Mouse (Mus musculus): ENCODE data around the gene Ms4a7. TPM values are rescaled to one million over a fixed set of nuclear protein-coding genes. Genes with fewer than 3 reads are reported as not detected.

Ms4a7 gene
- total RNA-seq, 1 experiment, result 0.36 TPM

- 0 out of 4 replicates have a peak, but pooled peaks cover 0 to 3% of the 10 kb centered on the region in 2 experiments for H3K4me1 ChIP-seq (ENCODE audit: control insufficient read depth in 2 of 2, insufficient read depth in 2 of 2, low read length in 2 of 2, poor library complexity in 1 of 2)
- no peak for DNase-seq (ENCODE audit: low read depth, low spot score)
- no peak within 1 kb of the TSS for H3K27ac ChIP-seq (ENCODE audit: insufficient read depth, low read depth, low read length, poor library complexity, severe bottlenecking)
- TF ChIP-seq ZC3H11A (IDR thresholded peaks at IDR 0.05; ENCODE audit: borderline replicate concordance, low read depth, low read length) (no peak), CHD2 (IDR thresholded peaks at IDR 0.05; ENCODE audit: low read depth, low read length) (no peak), ZNF384 (IDR thresholded peaks at IDR 0.05; ENCODE audit: low read depth, low read length) (no peak), MAFK (IDR thresholded peaks at IDR 0.05; ENCODE audit: insufficient read depth, low read depth, low read length) (no peak), HCFC1 (IDR thresholded peaks at IDR 0.05; ENCODE audit: borderline replicate concordance, insufficient read depth, low read length) (no peak)
- no peak within 1 kb of the TSS for H3K4me3 ChIP-seq (ENCODE audit: insufficient read depth in 1 of 2, low read depth in 1 of 2, low read length in 2 of 2, poor library complexity in 1 of 2, severe bottlenecking in 1 of 2)
- H3K36me3 ChIP-seq (ENCODE audit: control insufficient read depth, insufficient read depth, low read length, poor library complexity, severe bottlenecking), result no peaks in the 10 kb centered on the region
- 0 out of 2 replicates have a peak, but pooled peaks cover 2% of the 10 kb centered on the region for H3K9me3 ChIP-seq (ENCODE audit: control insufficient read depth, insufficient read depth, low read depth, low read length)
- in situ Hi-C loops (cut with MboI; ENCODE audit: low sequenced_read_pairs in 2 of 2, unreplicated experiment in 2 of 2), result no loop called here
- H3K9ac ChIP-seq (ENCODE audit: insufficient read depth, low read depth, low read length, poor library complexity, severe bottlenecking), result no peak within 1 kb of the TSS
Observed at GRCm38 (mm10) chr19:11283773-11284172, 52.2 kb downstream of the Ms4a7 start, which contains the start of gene Ms4a5. Ms4a5 (minus strand) TSS chr19:11283873.

- Histone ChIP-seq H3K9ac (ENCODE audit: insufficient read depth, low read depth, low read length, poor library complexity, severe bottlenecking) (no peak overlapping the region), H3K36me3 (ENCODE audit: control insufficient read depth, insufficient read depth, low read length, poor library complexity, severe bottlenecking) (no peaks in the 10 kb centered on the region), H3K4me3 (ENCODE audit: insufficient read depth in 1 of 2, low read depth in 1 of 2, low read length in 2 of 2, poor library complexity in 1 of 2, severe bottlenecking in 1 of 2) (no peak overlapping the region), H3K27ac (ENCODE audit: insufficient read depth, low read depth, low read length, poor library complexity, severe bottlenecking) (no peak overlapping the region), H3K9me3 (ENCODE audit: control insufficient read depth, insufficient read depth, low read depth, low read length) (0 out of 2 replicates have a peak, but pooled peaks cover 2% of the 10 kb centered on the region), H3K4me1 (ENCODE audit: control insufficient read depth in 2 of 2, insufficient read depth in 2 of 2, low read length in 2 of 2, poor library complexity in 1 of 2) (0 out of 4 replicates have a peak, but pooled peaks cover 0 to 3% of the 10 kb centered on the region in 2 experiments)
- no peak for DNase-seq (ENCODE audit: low read depth, low spot score)
- no peak for TF ChIP-seq MAFK (IDR thresholded peaks at IDR 0.05; ENCODE audit: insufficient read depth, low read depth, low read length)
- no peak for TF ChIP-seq ZC3H11A (IDR thresholded peaks at IDR 0.05; ENCODE audit: borderline replicate concordance, low read depth, low read length)
- TF ChIP-seq CHD2 (IDR thresholded peaks at IDR 0.05; ENCODE audit: low read depth, low read length), result no peak
- TF ChIP-seq HCFC1 (IDR thresholded peaks at IDR 0.05; ENCODE audit: borderline replicate concordance, insufficient read depth, low read length), result no peak
- no peak for TF ChIP-seq ZNF384 (IDR thresholded peaks at IDR 0.05; ENCODE audit: low read depth, low read length)
- in situ Hi-C loops (cut with MboI; ENCODE audit: low sequenced_read_pairs in 2 of 2, unreplicated experiment in 2 of 2), result no loop called here
Observed at GRCm38 (mm10) chr19:11280223-11280622, 55.7 kb downstream of the Ms4a7 start.

GRCm38 (mm10) chr19:11276431-11276830 is 59.5 kb downstream of the Ms4a7 start:
- no peak overlapping the region for H3K4me3 ChIP-seq (ENCODE audit: insufficient read depth in 1 of 2, low read depth in 1 of 2, low read length in 2 of 2, poor library complexity in 1 of 2, severe bottlenecking in 1 of 2)
- DNase-seq (ENCODE audit: low read depth, low spot score), result no peak
- no peak for TF ChIP-seq ZNF384 (IDR thresholded peaks at IDR 0.05; ENCODE audit: low read depth, low read length)
- no peak for TF ChIP-seq CHD2 (IDR thresholded peaks at IDR 0.05; ENCODE audit: low read depth, low read length)
- no peak for TF ChIP-seq MAFK (IDR thresholded peaks at IDR 0.05; ENCODE audit: insufficient read depth, low read depth, low read length)
- TF ChIP-seq ZC3H11A (IDR thresholded peaks at IDR 0.05; ENCODE audit: borderline replicate concordance, low read depth, low read length), result no peak
- no peak for TF ChIP-seq HCFC1 (IDR thresholded peaks at IDR 0.05; ENCODE audit: borderline replicate concordance, insufficient read depth, low read length)
- H3K27ac ChIP-seq (ENCODE audit: insufficient read depth, low read depth, low read length, poor library complexity, severe bottlenecking), result no peak overlapping the region
- H3K9me3 ChIP-seq (ENCODE audit: control insufficient read depth, insufficient read depth, low read depth, low read length), result no peaks in the 10 kb centered on the region
- no peak overlapping the region for H3K9ac ChIP-seq (ENCODE audit: insufficient read depth, low read depth, low read length, poor library complexity, severe bottlenecking)
- in situ Hi-C loops (cut with MboI; ENCODE audit: low sequenced_read_pairs in 2 of 2, unreplicated experiment in 2 of 2), result no loop called here
- H3K4me1 ChIP-seq (ENCODE audit: control insufficient read depth in 2 of 2, insufficient read depth in 2 of 2, low read length in 2 of 2, poor library complexity in 1 of 2), result 0 out of 4 replicates have a peak, but pooled peaks cover 0 to 3% of the 10 kb centered on the region in 2 experiments
- no peaks in the 10 kb centered on the region for H3K36me3 ChIP-seq (ENCODE audit: control insufficient read depth, insufficient read depth, low read length, poor library complexity, severe bottlenecking)

Other genes starting within 250 kb of the Ms4a7 start
- not detected in 2 replicates for gene 1700017D01Rik, start 205.3 kb downstream of the Ms4a7 start, total RNA-seq (2012; rRNA removed)
- gene 1700025F22Rik, start 170.8 kb downstream of the Ms4a7 start, total RNA-seq (2012; rRNA removed), result not detected in 2 replicates
- not detected in 2 replicates for gene Ms4a13, start 139.4 kb downstream of the Ms4a7 start, total RNA-seq (2012; rRNA removed)
- gene Ms4a12, start 103.7 kb downstream of the Ms4a7 start, total RNA-seq (2012; rRNA removed), result not detected in 2 replicates
- gene Ms4a1, start 69.9 kb downstream of the Ms4a7 start, total RNA-seq (2012; rRNA removed), result 0.11 and 0.62 TPM in 2 replicates
- gene Ms4a5, start 52.3 kb downstream of the Ms4a7 start, total RNA-seq (2012; rRNA removed), result 0.53 TPM in 1 of 2 replicates, not detected in the other
- gene Ms4a14, start 21.7 kb downstream of the Ms4a7 start, total RNA-seq (2012; rRNA removed), result 0.69 and 0.71 TPM in 2 replicates
- not detected in 2 replicates for gene Ms4a4a, start 39.4 kb upstream of the Ms4a7 start, total RNA-seq (2012; rRNA removed)
- gene Ms4a4c, start 68.6 kb upstream of the Ms4a7 start, total RNA-seq (2012; rRNA removed), result not detected in 2 replicates
- not detected in 2 replicates for gene Ms4a4b, start 107.4 kb upstream of the Ms4a7 start, total RNA-seq (2012; rRNA removed)
- not detected in 2 replicates for gene Ms4a6c, start 133.2 kb upstream of the Ms4a7 start, total RNA-seq (2012; rRNA removed)
- not detected in 2 replicates for gene Gm8369, start 149.8 kb upstream of the Ms4a7 start, total RNA-seq (2012; rRNA removed)
- not detected in 2 replicates for gene Ms4a6b, start 180.4 kb upstream of the Ms4a7 start, total RNA-seq (2012; rRNA removed)
- 0.58 and 1.8 TPM in 2 replicates for gene Ms4a4d, start 200.7 kb upstream of the Ms4a7 start, total RNA-seq (2012; rRNA removed)

Data from ES-E14 (cell line).